Mouse (Mus musculus) kidney, adult 2 months (tissue): ENCODE measurements around the gene Agbl4.

Experiments used
- CTCF ChIP-seq: fragments of 200-500 bp; conservative IDR thresholded peaks from 2 replicates; pipeline ENCODE4 v1.5.1; 2011; ENCODE audit warnings: low read depth, mild to moderate bottlenecking, control low read depth, low read length, moderate library complexity, mixed read lengths; ENCODE audit not compliant: insufficient read depth, insufficient read length
- POLR2A ChIP-seq: fragments of 200-500 bp; IDR thresholded peaks from one replicate; pipeline ENCODE4 v1.6.1; 2011; ENCODE audit warnings: low read depth, low read length, control low read depth

- TF ChIP-seq POLR2A (no peak), CTCF (no peak)
Observed at GRCm38 (mm10) chr4:111074701-111075154, 677.3 kb downstream of the Agbl4 start.
